Mouse (Mus musculus) kidney, adult 18-20 months (tissue): Measurements from ENCODE around the gene Pramef6.
"Not testable (repeated sequence)": the region's sequence is repeated elsewhere in the genome, so short reads cannot be mapped to it uniquely, and the experiment has no call there.

Source experiments
- DNase-seq: peaks from one replicate; pipeline ENCODE4 v3.0.0; 2021

Pramef6 gene

DNA sequence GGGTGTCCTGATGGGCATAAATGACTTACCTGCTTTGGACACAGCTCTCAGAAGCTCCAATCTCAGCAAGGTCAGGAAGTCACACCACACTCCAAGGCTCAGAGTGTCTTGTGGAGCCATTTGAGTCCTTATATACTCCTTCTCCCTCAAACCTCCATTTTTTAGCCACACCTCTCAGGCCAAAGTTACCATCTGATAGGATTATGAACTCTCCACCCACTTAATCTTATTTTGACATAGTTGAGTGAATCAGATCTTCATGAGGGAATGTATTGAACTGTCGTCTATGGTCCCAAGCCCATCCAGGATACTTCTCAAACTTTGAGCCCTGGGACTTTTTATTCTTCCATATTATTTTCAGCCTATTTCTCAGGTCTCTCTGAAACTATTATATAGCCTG lies at the start of gene Pramef6:
Gene Pramef6, minus strand, starts transcription at position 101 of the 400 bp plus-strand sequence.
- not testable (repeated sequence) for DNase-seq

DNA sequence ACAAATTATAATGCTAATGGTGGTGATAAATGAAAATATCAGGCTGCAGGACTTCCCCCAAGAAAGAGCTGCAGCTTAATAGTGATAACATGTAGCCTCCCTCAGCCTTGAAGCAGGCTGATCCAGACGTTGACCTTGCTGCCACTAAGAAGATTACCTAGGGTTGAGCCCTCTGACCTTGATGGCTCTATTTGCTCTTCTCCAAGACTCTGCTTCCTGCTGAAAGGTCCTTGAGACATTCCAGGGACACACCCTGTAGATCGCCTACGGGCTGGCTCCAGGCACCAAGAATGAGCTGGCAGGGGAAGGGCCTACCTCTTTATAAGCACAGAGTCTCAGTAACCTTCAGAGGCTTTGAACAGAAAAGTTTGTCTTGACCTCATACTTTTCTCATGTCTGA lies 5.8 kb downstream of the Pramef6 start:
- not testable (repeated sequence) for DNase-seq

DNA sequence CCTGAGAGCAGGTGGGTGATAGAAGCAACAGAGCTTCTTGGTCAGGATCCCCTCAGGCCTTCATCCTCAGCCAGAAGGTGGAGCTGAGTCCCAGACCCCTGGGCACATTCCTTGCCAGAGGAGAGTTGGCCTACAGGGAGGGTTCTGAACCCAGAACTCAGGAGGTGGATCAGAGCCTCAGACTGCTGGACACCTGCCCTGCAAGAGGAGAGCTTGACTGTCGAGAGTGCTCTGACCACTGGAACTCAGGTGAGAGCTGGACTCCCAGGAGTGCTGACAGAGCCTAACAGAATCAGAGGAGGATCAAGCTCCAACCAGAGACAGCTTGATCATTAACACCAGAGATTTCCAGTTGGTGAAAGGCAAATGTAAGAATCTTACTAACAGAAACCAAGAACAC lies 17.8 kb downstream of the Pramef6 start:
- DNase-seq: peak; percentile 10

DNA sequence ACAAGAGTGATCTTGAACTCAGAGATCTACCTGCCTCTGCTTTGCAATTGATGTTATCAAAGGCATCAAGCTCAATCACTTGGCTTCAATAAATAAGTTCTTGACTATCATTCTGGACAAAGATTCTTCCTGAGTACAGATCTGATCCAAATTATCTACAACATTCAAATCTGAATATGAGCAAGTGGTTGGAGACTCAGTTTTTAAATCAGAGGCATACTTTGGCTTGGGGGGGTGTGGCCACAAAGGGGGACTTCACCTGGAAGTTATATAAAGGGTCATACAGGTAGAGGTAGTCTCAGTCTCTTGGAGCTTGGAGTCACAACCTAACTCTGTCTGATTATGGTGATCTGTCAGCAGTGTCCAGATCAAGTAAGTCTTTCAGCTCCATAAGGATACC lies 54.0 kb downstream of the Pramef6 start, which contains the start of gene Gm13103:
Gene Gm13103, plus strand, starts transcription at position 301 of the 400 bp plus-strand sequence.
- not testable (repeated sequence) for DNase-seq
